Mouse (Mus musculus): ENCODE measurements around the gene Shank2. TPM values are rescaled to one million over a fixed set of nuclear protein-coding genes. Genes with fewer than 3 reads are reported as not detected.

Shank2 gene
- polyA plus RNA-seq, 1 experiment from 2014 or later = 1.5 TPM

GRCm38 (mm10) chr7:144469181-144469641, 467.5 kb downstream of the Shank2 start:
- Histone ChIP-seq H3K27ac (peak overlapping the region; percentile 39; the same call in 1 of the 2 replicates), H3K36me3 (peaks cover 28% of the 10 kb centered on the region), H3K9me3 (no peaks in the 10 kb centered on the region), H3K4me2 (peak overlapping the region; percentile 83), H3K4me1 (peaks cover 19% of the 10 kb centered on the region), H3K4me3 (peak overlapping the region; percentile 97), H3K9ac (peak overlapping the region; percentile 98), H3K27me3 (no peaks in the 10 kb centered on the region)
- WGBS = 23% methylated on average over 4 of the region's 4 CpGs
- ATAC-seq (ENCODE audit: insufficient number of reproducible peaks, insufficient read depth, low FRiP score, low TSS enrichment, low read depth) = no peak

GRCm38 (mm10) chr7:144469908-144470544, 468.3 kb downstream of the Shank2 start:
- peak; percentile 69 for ATAC-seq (ENCODE audit: insufficient number of reproducible peaks, insufficient read depth, low FRiP score, low TSS enrichment, low read depth)
- Histone ChIP-seq H3K9ac (peak overlapping the region; percentile 98), H3K36me3 (peaks cover 20% of the 10 kb centered on the region), H3K4me3 (peak overlapping the region; percentile 97), H3K27ac (peak overlapping the region; percentile 72), H3K4me1 (peaks cover 19% of the 10 kb centered on the region), H3K9me3 (no peaks in the 10 kb centered on the region), H3K27me3 (no peaks in the 10 kb centered on the region), H3K4me2 (peak overlapping the region; percentile 83)
- WGBS = 2% methylated on average over 31 of the region's 31 CpGs

GRCm38 (mm10) chr7:144470545-144471059, 468.9 kb downstream of the Shank2 start, which contains the start of gene Cttn:
Cttn (minus strand) TSS chr7:144471009.
- peak within 1 kb of the TSS; percentile 83 for H3K4me2 ChIP-seq
- no peaks in the 10 kb centered on the region for H3K27me3 ChIP-seq
- WGBS = 1% methylated on average over 30 of the region's 30 CpGs
- H3K4me3 ChIP-seq = peak within 1 kb of the TSS; percentile 97
- ATAC-seq (ENCODE audit: insufficient number of reproducible peaks, insufficient read depth, low FRiP score, low TSS enrichment, low read depth) = peak; percentile 90
- peaks cover 18% of the 10 kb centered on the region for H3K36me3 ChIP-seq
- peaks cover 19% of the 10 kb centered on the region for H3K4me1 ChIP-seq
- peak within 1 kb of the TSS; percentile 72 for H3K27ac ChIP-seq
- peak within 1 kb of the TSS; percentile 98 for H3K9ac ChIP-seq
- H3K9me3 ChIP-seq = no peaks in the 10 kb centered on the region

- Histone ChIP-seq H3K9ac (peak overlapping the region; percentile 98), H3K9me3 (no peaks in the 10 kb centered on the region), H3K4me1 (peaks cover 19% of the 10 kb centered on the region), H3K4me3 (peak overlapping the region; percentile 97), H3K36me3 (peaks cover 19% of the 10 kb centered on the region), H3K4me2 (peak overlapping the region; percentile 83), H3K27ac (peak overlapping the region; percentile 72), H3K27me3 (no peaks in the 10 kb centered on the region)
- 84% methylated on average over 2 of the region's 2 CpGs for WGBS
- no peak for ATAC-seq (ENCODE audit: insufficient number of reproducible peaks, insufficient read depth, low FRiP score, low TSS enrichment, low read depth)
Observed at GRCm38 (mm10) chr7:144471103-144471502, 469.4 kb downstream of the Shank2 start.

- H3K9me3 ChIP-seq = no peaks in the 10 kb centered on the region
- no peak for ATAC-seq (ENCODE audit: insufficient number of reproducible peaks, insufficient read depth, low FRiP score, low TSS enrichment, low read depth)
- no peak overlapping the region for H3K9ac ChIP-seq
- no peaks in the 10 kb centered on the region for H3K27me3 ChIP-seq
- no peak overlapping the region for H3K4me2 ChIP-seq
- H3K4me3 ChIP-seq = no peak overlapping the region
- peaks cover 26% of the 10 kb centered on the region for H3K36me3 ChIP-seq
- H3K4me1 ChIP-seq = peaks cover 13% of the 10 kb centered on the region
- no peak overlapping the region for H3K27ac ChIP-seq
- WGBS = 70% methylated on average over 4 of the region's 4 CpGs
Observed at GRCm38 (mm10) chr7:144473486-144473885, 471.8 kb downstream of the Shank2 start.

Small RNA genes within 50 kb of the gene (microRNA-seq; reads per million reads assigned to microRNA genes)
- 8.3 reads per million, percentile 25 among the genes with 10 or more reads in this experiment for gene Mir3105

Other genes starting within 250 kb of the Shank2 start
- 37.9 and 43.6 TPM in 2 replicates for gene Osbpl5, start 244.9 kb upstream of the Shank2 start, polyA plus RNA-seq (2015; fragmentation: Nextera tagmentation; extraction: Ambion mirVana)
- gene Mrgprg, start 234.9 kb upstream of the Shank2 start, polyA plus RNA-seq (2015; fragmentation: Nextera tagmentation; extraction: Ambion mirVana) = not detected in 2 replicates
- gene Mrgpre, start 217.4 kb upstream of the Shank2 start, polyA plus RNA-seq (2015; fragmentation: Nextera tagmentation; extraction: Ambion mirVana) = 0.86 and 1.4 TPM in 2 replicates
- gene Nadsyn1, start 179.1 kb upstream of the Shank2 start, polyA plus RNA-seq (2015; fragmentation: Nextera tagmentation; extraction: Ambion mirVana) = 5.8 and 7.1 TPM in 2 replicates
- gene Dhcr7, start 178.8 kb upstream of the Shank2 start, polyA plus RNA-seq (2015; fragmentation: Nextera tagmentation; extraction: Ambion mirVana) = 39.6 and 41.5 TPM in 2 replicates
- not detected in 2 replicates for gene Gm498, start 135.1 kb upstream of the Shank2 start, polyA plus RNA-seq (2015; fragmentation: Nextera tagmentation; extraction: Ambion mirVana)